Mouse (Mus musculus) spleen, adult 2 months (tissue): ENCODE results near the gene Aplf. TPM values are rescaled to one million over a fixed set of nuclear protein-coding genes. Genes with fewer than 3 reads are reported as not detected.
A peak's percentile ranks its signal among the peaks of the same experiment; 100 is the strongest.
"Not testable (repeated sequence)": the region's sequence is repeated elsewhere in the genome, so short reads cannot be mapped to it uniquely, and the experiment has no call there.

ENCODE experiments used
- DNase-seq, 2 experiments: peaks; one replicate each; pipeline versions ENCODE4 v3.0.0 to v3.0.0-alpha.2; 2012 to 2021; ENCODE audit warnings: low spot score in 2 of 2, low read depth in 1 of 2
- H3K27ac ChIP-seq: fragments of 200-500 bp; 2 replicates; pipeline ENCODE4 v1.5.1; 2012; ENCODE audit warnings: low read length, inconsistent platforms; ENCODE audit not compliant: insufficient read depth
- H3K27me3 ChIP-seq: fragments of 200-500 bp; 2 replicates; pipeline ENCODE4 v1.6.1; 2012; ENCODE audit warnings: mild to moderate bottlenecking, moderate library complexity, low read length, inconsistent platforms; ENCODE audit not compliant: control insufficient read depth, insufficient read depth
- H3K36me3 ChIP-seq: fragments of 200-500 bp; 2 replicates; pipeline ENCODE4 v1.6.1; 2012; ENCODE audit warnings: mild to moderate bottlenecking, low read length, inconsistent platforms; ENCODE audit not compliant: control insufficient read depth, insufficient read depth
- H3K4me1 ChIP-seq: fragments of 200-500 bp; 2 replicates; pipeline ENCODE4 v1.6.1; 2011; ENCODE audit warnings: inconsistent platforms; ENCODE audit not compliant: control insufficient read depth, insufficient read depth, insufficient read length
- H3K4me3 ChIP-seq: fragments of 200-500 bp; 2 replicates; pipeline ENCODE4 v1.5.1; 2011; ENCODE audit warnings: mild to moderate bottlenecking, inconsistent platforms; ENCODE audit not compliant: insufficient read depth, insufficient read length; ENCODE audit errors: extremely low read depth
- CTCF ChIP-seq: fragments of 200-500 bp; IDR thresholded peaks from 2 replicates; pipeline ENCODE4 v1.5.1; 2011; ENCODE audit warnings: mild to moderate bottlenecking, inconsistent platforms; ENCODE audit not compliant: insufficient read depth, insufficient read length, insufficient replicate concordance; ENCODE audit errors: extremely low read depth
- POLR2A ChIP-seq: fragments of 200-500 bp; IDR thresholded peaks from 2 replicates; pipeline ENCODE4 v1.6.1; 2011; ENCODE audit warnings: low read depth, low read length, inconsistent platforms
- WGBS: fragments of 180-500 bp; shearing (Covaris S2); methylation state at CpG from one replicate; pipeline ENCODE4 v1.1.7; 2018; 5-methylcytosine and 5-hydroxymethylcytosine counted together
- polyA plus RNA-seq: library from polyadenylated mRNA; depleted of rRNA; stranded (reverse); fragments of >200 nt; gene quantifications from 2 replicates; pipeline ENCODE4 v1.2.3, GENCODE M21; 2012

Gene Aplf
- polyA plus RNA-seq, 1 experiment: 2.4 TPM

- 90% methylated on average over 4 of the region's 4 CpGs for WGBS
- H3K4me3 ChIP-seq: no peak overlapping the region
- no peaks in the 10 kb centered on the region for H3K27me3 ChIP-seq
- H3K36me3 ChIP-seq: peaks cover 2% of the 10 kb centered on the region; the same call in 1 of the 2 replicates
- DNase-seq: no peak
- TF ChIP-seq POLR2A (no peak), CTCF (no peak)
- H3K27ac ChIP-seq: no peak overlapping the region
- H3K4me1 ChIP-seq: no peaks in the 10 kb centered on the region
These were observed 39.8 kb downstream of the Aplf start for GRCm38 (mm10) chr6:87632176-87632575.

GRCm38 (mm10) chr6:87628936-87629335 is 43.1 kb downstream of the Aplf start:
- not testable (repeated sequence) for DNase-seq, H3K27me3 ChIP-seq, H3K4me3 ChIP-seq, H3K27ac ChIP-seq, H3K4me1 ChIP-seq, H3K36me3 ChIP-seq
- 88% methylated on average over 15 of the region's 15 CpGs for WGBS

GRCm38 (mm10) chr6:87623151-87623550 is 48.8 kb downstream of the Aplf start:
- Histone ChIP-seq H3K27ac (no peak overlapping the region), H3K4me3 (no peak overlapping the region), H3K36me3 (no peaks in the 10 kb centered on the region), H3K4me1 (no peaks in the 10 kb centered on the region), H3K27me3 (no peaks in the 10 kb centered on the region)
- 95% methylated on average over 3 of the region's 3 CpGs for WGBS
- DNase-seq: no peak
- TF ChIP-seq CTCF (no peak), POLR2A (no peak)

GRCm38 (mm10) chr6:87621281-87621680 is 50.7 kb downstream of the Aplf start:
- Histone ChIP-seq H3K4me3 (no peak overlapping the region), H3K27ac (no peak overlapping the region), H3K36me3 (no peaks in the 10 kb centered on the region), H3K4me1 (no peaks in the 10 kb centered on the region), H3K27me3 (no peaks in the 10 kb centered on the region)
- 76% methylated on average over 3 of the region's 3 CpGs for WGBS
- DNase-seq: no peak
- TF ChIP-seq CTCF (no peak), POLR2A (no peak)

- Histone ChIP-seq H3K4me3 (no peak overlapping the region), H3K36me3 (no peaks in the 10 kb centered on the region), H3K4me1 (no peaks in the 10 kb centered on the region), H3K27ac (no peak overlapping the region), H3K27me3 (no peaks in the 10 kb centered on the region)
- WGBS: 81% methylated on average over 8 of the region's 8 CpGs
- TF ChIP-seq CTCF: no peak
- no peak for TF ChIP-seq POLR2A
- no peak for DNase-seq
These were observed 54.0 kb downstream of the Aplf start for GRCm38 (mm10) chr6:87618021-87618420.

GRCm38 (mm10) chr6:87615696-87616083 is 56.3 kb downstream of the Aplf start:
- Histone ChIP-seq H3K36me3 (no peaks in the 10 kb centered on the region), H3K27me3 (no peaks in the 10 kb centered on the region), H3K4me3 (no peak overlapping the region), H3K27ac (no peak overlapping the region), H3K4me1 (no peaks in the 10 kb centered on the region)
- TF ChIP-seq POLR2A (no peak), CTCF (no peak)
- 88% methylated on average over 14 of the region's 14 CpGs for WGBS
- peak in 1 of 2 experiments; percentile 18 for DNase-seq

GRCm38 (mm10) chr6:87614794-87615695 is 56.9 kb downstream of the Aplf start:
- TF ChIP-seq CTCF (peak; percentile 24; the same call in 1 of the 2 replicates), POLR2A (no peak)
- Histone ChIP-seq H3K36me3 (no peaks in the 10 kb centered on the region), H3K4me3 (no peak overlapping the region), H3K27ac (no peak overlapping the region), H3K4me1 (no peaks in the 10 kb centered on the region), H3K27me3 (no peaks in the 10 kb centered on the region)
- 62% methylated on average over 11 of the region's 11 CpGs for WGBS
- peak in 1 of 2 experiments; percentile 27 for DNase-seq
